Mouse (Mus musculus): ENCODE measurements around the gene Fbxo17. TPM values are rescaled to one million over a fixed set of nuclear protein-coding genes. Genes with fewer than 3 reads are reported as not detected.
A peak's percentile ranks its signal among the peaks of the same experiment; 100 is the strongest.

The Fbxo17 gene
- total and polyA plus RNA-seq, 3 experiments: 0.25 to 0.26 TPM; not detected in 1

DNA sequence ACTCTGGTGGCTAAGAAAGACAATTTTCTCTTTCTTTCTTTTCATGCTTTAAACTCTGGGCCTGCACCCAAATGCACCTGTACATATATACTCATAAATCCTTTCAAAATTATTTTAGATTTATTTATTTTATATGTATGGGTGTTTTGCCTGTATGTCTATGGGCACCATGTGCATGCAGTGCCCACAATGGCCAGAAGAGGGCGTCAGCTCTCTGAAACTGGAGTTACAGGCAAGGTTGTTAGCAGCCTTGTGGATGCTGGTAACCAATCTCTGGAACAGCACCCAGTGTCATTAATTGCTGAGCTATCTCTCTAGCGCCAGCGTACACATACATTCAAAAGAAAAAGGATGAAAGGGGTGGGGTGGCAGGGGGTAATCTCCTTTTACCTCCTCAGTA, 5.6 kb upstream of the Fbxo17 start:
- peaks cover 2 to 19% of the 10 kb centered on the region in 2 experiments; a peak in 2 of 4 replicates for H3K4me1 ChIP-seq (ENCODE audit: control insufficient read depth in 1 of 2, insufficient read depth in 2 of 2)
- TF ChIP-seq MAX (IDR thresholded peaks at IDR 0.05; ENCODE audit: low read length): no peak
- TF ChIP-seq CTCF (conservative IDR thresholded peaks at IDR 0.05 in 1 of 2, IDR thresholded peaks at IDR 0.05 in 1 of 2; ENCODE audit: low read depth in 2 of 2, low read length in 2 of 2): peak; percentile 20 to 41; a peak in 2 of 4 replicates
- H3K36me3 ChIP-seq (replicated peaks in 1 of 2; ENCODE audit: control insufficient read depth in 1 of 2, insufficient read depth in 1 of 2, low read length in 1 of 2): no peaks in the 10 kb centered on the region
- DNase-seq (ENCODE audit: extremely low read depth): no peak
- no peak overlapping the region for H3K9ac ChIP-seq (ENCODE audit: insufficient read depth, low read depth)
- H3K27me3 ChIP-seq (replicated peaks): no peaks in the 10 kb centered on the region
- H3K9me3 ChIP-seq (replicated peaks; ENCODE audit: low read length): no peaks in the 10 kb centered on the region
- in situ Hi-C loops (cut with MboI; ENCODE audit: low pct_ligation_motif_present, low pct_unique_long_range_greater_than_20kb, low sequenced_read_pairs): no loop called here
- H3K4me2 ChIP-seq (ENCODE audit: insufficient read depth, low read depth, poor library complexity, severe bottlenecking): no peak overlapping the region
- dilution Hi-C loops (cut with MboI; ENCODE audit: extremely low pct_ligation_motif_present, extremely low pct_unique_long_range_greater_than_20kb, low sequenced_read_pairs): no loop called here
- H3K79me2 ChIP-seq (replicated peaks; ENCODE audit: control insufficient read depth, extremely low read depth, insufficient read depth, poor library complexity, severe bottlenecking): no peaks in the 10 kb centered on the region
- H3K27ac ChIP-seq (ENCODE audit: insufficient read depth, low read depth): no peak overlapping the region
- no peak overlapping the region for H3K4me3 ChIP-seq (replicated peaks in 1 of 3; ENCODE audit: low read depth in 2 of 3, low read length in 2 of 3, poor library complexity in 1 of 3)

DNA sequence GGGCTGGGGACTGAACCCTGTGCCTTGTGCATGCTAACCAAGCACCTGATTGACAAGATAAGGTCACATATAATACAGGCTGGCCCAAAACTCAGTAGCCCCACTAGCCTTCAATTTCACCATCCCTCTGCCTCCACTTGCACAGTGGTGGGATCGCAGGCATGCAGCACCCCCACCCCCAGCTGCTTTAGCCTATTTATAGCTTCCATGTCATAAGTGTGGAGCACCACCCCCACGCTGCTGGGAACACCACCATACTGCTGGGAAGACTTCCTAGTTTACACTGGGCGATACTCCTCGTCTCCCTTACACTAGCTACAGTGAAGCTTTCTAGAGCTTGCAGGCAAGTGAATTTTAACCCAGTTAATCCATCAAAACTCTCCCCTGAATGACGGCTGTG, 1.9 kb upstream of the Fbxo17 start:
- Histone ChIP-seq H3K36me3 (replicated peaks in 1 of 2; ENCODE audit: control insufficient read depth in 1 of 2, insufficient read depth in 1 of 2, low read length in 1 of 2) (no peaks in the 10 kb centered on the region), H3K27ac (ENCODE audit: insufficient read depth, low read depth) (no peak overlapping the region), H3K79me2 (replicated peaks; ENCODE audit: control insufficient read depth, extremely low read depth, insufficient read depth, poor library complexity, severe bottlenecking) (no peaks in the 10 kb centered on the region), H3K4me3 (replicated peaks in 1 of 3; ENCODE audit: low read depth in 2 of 3, low read length in 2 of 3, poor library complexity in 1 of 3) (no peak overlapping the region), H3K4me1 (ENCODE audit: control insufficient read depth in 1 of 2, insufficient read depth in 2 of 2) (peaks cover 2 to 16% of the 10 kb centered on the region in 2 experiments; a peak in 2 of 4 replicates), H3K9me3 (replicated peaks; ENCODE audit: low read length) (no peaks in the 10 kb centered on the region), H3K4me2 (ENCODE audit: insufficient read depth, low read depth, poor library complexity, severe bottlenecking) (no peak overlapping the region), H3K27me3 (replicated peaks) (no peaks in the 10 kb centered on the region), H3K9ac (ENCODE audit: insufficient read depth, low read depth) (no peak overlapping the region)
- TF ChIP-seq EP300 (IDR thresholded peaks at IDR 0.05; ENCODE audit: low read length): no peak
- TF ChIP-seq CHD1 (IDR thresholded peaks at IDR 0.05; ENCODE audit: low read depth, low read length): no peak
- TF ChIP-seq TBP (conservative IDR thresholded peaks at IDR 0.05; ENCODE audit: low read depth, low read length): no peak
- TF ChIP-seq NELFE (IDR thresholded peaks at IDR 0.05; ENCODE audit: low read depth, low read length): no peak
- no peak for TF ChIP-seq SMC3 (IDR thresholded peaks at IDR 0.05; ENCODE audit: low read depth, low read length)
- TF ChIP-seq JUND (conservative IDR thresholded peaks at IDR 0.05; ENCODE audit: low read depth, low read length): no peak
- no peak for TF ChIP-seq ZC3H11A (IDR thresholded peaks at IDR 0.05; ENCODE audit: low read depth, low read length)
- no peak for TF ChIP-seq RAD21 (IDR thresholded peaks at IDR 0.05; ENCODE audit: low read depth, low read length)
- no peak for TF ChIP-seq JUN (IDR thresholded peaks at IDR 0.05; ENCODE audit: insufficient read depth, low read depth, low read length)
- DNase-seq (ENCODE audit: extremely low read depth): no peak
- in situ Hi-C loops (cut with MboI; ENCODE audit: low pct_ligation_motif_present, low pct_unique_long_range_greater_than_20kb, low sequenced_read_pairs): no loop called here
- dilution Hi-C loops (cut with MboI; ENCODE audit: extremely low pct_ligation_motif_present, extremely low pct_unique_long_range_greater_than_20kb, low sequenced_read_pairs): no loop called here

DNA sequence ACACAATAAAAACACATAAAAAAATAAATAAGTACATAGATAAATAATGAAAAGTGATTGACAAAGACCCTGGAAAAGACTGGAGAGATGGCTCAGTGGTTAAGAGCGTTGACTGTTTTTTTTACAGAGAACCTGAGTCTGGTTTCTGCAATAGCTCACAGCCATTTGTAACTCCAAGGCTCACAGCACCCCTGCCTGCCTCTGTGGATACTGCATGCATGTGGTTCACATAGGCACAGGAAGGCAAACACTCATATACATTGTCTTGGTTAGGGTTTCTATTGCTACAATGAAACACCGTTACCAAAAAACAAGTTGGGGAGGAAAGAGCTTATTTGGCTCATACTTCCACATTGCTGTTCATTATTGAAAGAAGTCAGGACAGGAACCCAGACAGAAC, 1.0 kb upstream of the Fbxo17 start:
- dilution Hi-C loops (cut with MboI; ENCODE audit: extremely low pct_ligation_motif_present, extremely low pct_unique_long_range_greater_than_20kb, low sequenced_read_pairs) (no loop called here), in situ Hi-C loops (cut with MboI; ENCODE audit: low pct_ligation_motif_present, low pct_unique_long_range_greater_than_20kb, low sequenced_read_pairs) (no loop called here)
- H3K4me1 ChIP-seq (ENCODE audit: control insufficient read depth in 1 of 2, insufficient read depth in 2 of 2): peaks cover 2 to 14% of the 10 kb centered on the region in 2 experiments; a peak in 2 of 4 replicates
- no peak for TF ChIP-seq E2F4 (IDR thresholded peaks at IDR 0.05; ENCODE audit: insufficient replicate concordance, low read depth, low read length)
- TF ChIP-seq ETS1 (conservative IDR thresholded peaks at IDR 0.05; ENCODE audit: low read depth, low read length): no peak
- TF ChIP-seq MXI1 (IDR thresholded peaks at IDR 0.05; ENCODE audit: low read depth, low read length): no peak
- no peak for TF ChIP-seq SMC3 (IDR thresholded peaks at IDR 0.05; ENCODE audit: low read depth, low read length)
- TF ChIP-seq USF1 (IDR thresholded peaks at IDR 0.05; ENCODE audit: low read depth, low read length): no peak
- TF ChIP-seq NELFE (IDR thresholded peaks at IDR 0.05; ENCODE audit: low read depth, low read length): no peak
- TF ChIP-seq MAX (IDR thresholded peaks at IDR 0.05; ENCODE audit: low read length): no peak
- no peak for TF ChIP-seq MYC (IDR thresholded peaks at IDR 0.05; ENCODE audit: low read depth, low read length)
- no peak for TF ChIP-seq NRF1 (IDR thresholded peaks at IDR 0.05; ENCODE audit: low read depth, low read length)
- TF ChIP-seq RCOR1 (conservative IDR thresholded peaks at IDR 0.05; ENCODE audit: low read depth, low read length): no peak
- no peak for TF ChIP-seq CHD2 (IDR thresholded peaks at IDR 0.05; ENCODE audit: low read length)
- TF ChIP-seq BHLHE40 (IDR thresholded peaks at IDR 0.05; ENCODE audit: low read depth, low read length): no peak
- no peak for TF ChIP-seq JUN (IDR thresholded peaks at IDR 0.05; ENCODE audit: insufficient read depth, low read depth, low read length)
- no peak for TF ChIP-seq CTCF (conservative IDR thresholded peaks at IDR 0.05 in 1 of 2, IDR thresholded peaks at IDR 0.05 in 1 of 2; ENCODE audit: low read depth in 2 of 2, low read length in 2 of 2)
- TF ChIP-seq TBP (conservative IDR thresholded peaks at IDR 0.05; ENCODE audit: low read depth, low read length): no peak
- no peak for TF ChIP-seq HCFC1 (IDR thresholded peaks at IDR 0.05; ENCODE audit: low read depth, low read length)
- no peak for TF ChIP-seq ELF1 (IDR thresholded peaks at IDR 0.05; ENCODE audit: low read depth, low read length)
- no peak for TF ChIP-seq SIN3A (IDR thresholded peaks at IDR 0.05; ENCODE audit: low read length)
- no peaks in the 10 kb centered on the region for H3K9me3 ChIP-seq (replicated peaks; ENCODE audit: low read length)
- no peaks in the 10 kb centered on the region for H3K27me3 ChIP-seq (replicated peaks)
- H3K4me2 ChIP-seq (ENCODE audit: insufficient read depth, low read depth, poor library complexity, severe bottlenecking): no peak overlapping the region
- no peak overlapping the region for H3K27ac ChIP-seq (ENCODE audit: insufficient read depth, low read depth)
- no peaks in the 10 kb centered on the region for H3K36me3 ChIP-seq (replicated peaks in 1 of 2; ENCODE audit: control insufficient read depth in 1 of 2, insufficient read depth in 1 of 2, low read length in 1 of 2)
- no peak for DNase-seq (ENCODE audit: extremely low read depth)
- H3K79me2 ChIP-seq (replicated peaks; ENCODE audit: control insufficient read depth, extremely low read depth, insufficient read depth, poor library complexity, severe bottlenecking): no peaks in the 10 kb centered on the region
- H3K9ac ChIP-seq (ENCODE audit: insufficient read depth, low read depth): no peak overlapping the region
- no peak overlapping the region for H3K4me3 ChIP-seq (replicated peaks in 1 of 3; ENCODE audit: low read depth in 2 of 3, low read length in 2 of 3, poor library complexity in 1 of 3)
